In the genomic region with DNA sequence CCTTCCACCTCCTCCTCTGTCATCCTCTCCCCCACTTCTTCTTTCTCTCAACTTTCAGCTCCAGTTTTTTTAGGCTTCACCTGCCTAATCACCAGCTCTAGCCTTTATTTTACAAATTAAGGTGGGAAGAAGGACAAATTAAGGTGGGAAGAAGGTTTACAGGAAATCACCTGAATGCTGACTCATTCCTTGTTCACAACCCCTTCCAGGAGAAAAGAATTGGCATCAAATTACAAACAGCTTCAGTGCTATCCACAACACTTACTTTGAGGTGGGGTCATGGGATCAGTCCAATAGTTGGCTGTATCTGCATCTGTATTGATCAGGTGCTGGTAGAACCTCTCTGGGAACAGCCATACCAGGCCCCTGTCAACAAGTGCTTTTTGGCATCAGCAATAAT, we compare ENCODE assay signal across 20 mouse cellular contexts.
DNase-seq lines count a peak whose midpoint lies in the region; TF ChIP-seq lines count a peak whose summit lies in the region.
"Had no signal": no experiment of that assay in that cellular context is flagged by ENCODE, and none has a peak within 500 bp of the region (broad histone marks: within the 10 kb centered on the region; RNA-seq: fewer than 3 reads in every experiment).

No protein-coding gene starts in this region.

- H3K9me3 ChIP-seq in ES-Bruce4 (replicated peaks; ENCODE audit: control insufficient read depth, insufficient read depth, low read length, poor library complexity, severe bottlenecking) (peaks cover 9% of the 10 kb centered on the region), ES-E14 (ENCODE audit: control insufficient read depth, insufficient read depth, low read depth, low read length) (peaks cover 3% of the 10 kb centered on the region; the same call in 1 of the 2 replicates)
- H3K9me3 ChIP-seq: embryonic facial prominence, embryonic 10.5 days; embryonic facial prominence, embryonic 12.5 days; forebrain, embryonic 13.5 days; forebrain, embryonic 15.5 days; G1E had no signal

- H3K4me3 ChIP-seq in ES-Bruce4 (ENCODE audit: low read depth, low read length) (no peak overlapping the region), ES-E14 (ENCODE audit: insufficient read depth in 1 of 2, low read depth in 1 of 2, low read length in 2 of 2, poor library complexity in 1 of 2, severe bottlenecking in 1 of 2) (no peak overlapping the region)
- H3K4me3 ChIP-seq: embryonic facial prominence, embryonic 10.5 days; embryonic facial prominence, embryonic 12.5 days; forebrain, embryonic 13.5 days; forebrain, embryonic 15.5 days had no signal

- H3K4me1 ChIP-seq in ES-Bruce4 (ENCODE audit: control insufficient read depth, insufficient read depth, low read length) (no peaks in the 10 kb centered on the region), ES-E14 (ENCODE audit: control insufficient read depth in 2 of 2, insufficient read depth in 2 of 2, low read length in 2 of 2, poor library complexity in 1 of 2) (no peaks in the 10 kb centered on the region; a peak in 1 of 4 replicates)
- H3K4me1 ChIP-seq: embryonic facial prominence, embryonic 10.5 days; embryonic facial prominence, embryonic 12.5 days; forebrain, embryonic 13.5 days; forebrain, embryonic 15.5 days had no signal

- TF ChIP-seq EP300 in ES-Bruce4 (IDR thresholded peaks at IDR 0.05; ENCODE audit: insufficient read depth, low read depth, low read length) = peak; percentile 67

- H3K27ac ChIP-seq in ES-Bruce4 (ENCODE audit: insufficient read depth, low read length) (peak overlapping the region; percentile 98), ES-E14 (ENCODE audit: insufficient read depth, low read depth, low read length, poor library complexity, severe bottlenecking) (peak overlapping the region; percentile 31; the same call in 1 of the 2 replicates)
- H3K27ac ChIP-seq: embryonic facial prominence, embryonic 10.5 days; embryonic facial prominence, embryonic 12.5 days; forebrain, embryonic 13.5 days; forebrain, embryonic 15.5 days had no signal

- no peak for TF ChIP-seq POLR2A in ES-Bruce4 (IDR thresholded peaks at IDR 0.05; ENCODE audit: insufficient read depth, low read length)

- no peak overlapping the region for H3K9ac ChIP-seq in ES-Bruce4 (ENCODE audit: low read depth, poor library complexity, severe bottlenecking)
- no peak overlapping the region for H3K9ac ChIP-seq in ES-E14 (ENCODE audit: insufficient read depth, low read depth, low read length, poor library complexity, severe bottlenecking)
- H3K9ac ChIP-seq: embryonic facial prominence, embryonic 12.5 days; forebrain, embryonic 13.5 days; forebrain, embryonic 15.5 days; forebrain, postnatal 0 days had no signal

- TF ChIP-seq CTCF in ES-Bruce4 (IDR thresholded peaks at IDR 0.05; ENCODE audit: low read depth, low read length) = no peak

- no peak for DNase-seq in ES-E14 (ENCODE audit: low read depth, low spot score)
- peak; percentile 58 for DNase-seq in ZHBTc4 (ENCODE audit: low read depth, low spot score)
- DNase-seq in adrenal gland, postnatal 10 days = no peak
- no peak for DNase-seq in B cell, adult 2 months
- DNase-seq: adrenal gland, adult 8-10 months; adrenal gland, postnatal 25 days; cerebellum, adult 11 months; cerebellum, adult 18-20 months; cerebellum, adult 8-10 months; cerebellum, adult 9-11 months; cerebellum, postnatal 14 days; cerebellum, postnatal 36 days; forebrain, postnatal 0 days had no signal

- H3K27me3 ChIP-seq in ES-Bruce4 (ENCODE audit: control insufficient read depth, insufficient read depth, low read length, poor library complexity, severe bottlenecking) = no peaks in the 10 kb centered on the region
- H3K27me3 ChIP-seq: embryonic facial prominence, embryonic 12.5 days; forebrain, embryonic 13.5 days; forebrain, embryonic 15.5 days; Patski had no signal

- H3K36me3 ChIP-seq in ES-Bruce4 (ENCODE audit: control insufficient read depth, insufficient read depth, low read length, poor library complexity, severe bottlenecking) = no peaks in the 10 kb centered on the region
- peaks cover 2% of the 10 kb centered on the region; the same call in 1 of the 2 replicates for H3K36me3 ChIP-seq in ES-E14 (ENCODE audit: control insufficient read depth, insufficient read depth, low read length, poor library complexity, severe bottlenecking)
- H3K36me3 ChIP-seq: embryonic facial prominence, embryonic 10.5 days; embryonic facial prominence, embryonic 12.5 days; forebrain, embryonic 15.5 days; G1E had no signal

- in situ Hi-C loops in ES-E14 (cut with MboI; ENCODE audit: low sequenced_read_pairs in 2 of 2, unreplicated experiment in 2 of 2) = no loop called here

TF ChIP-seq in ES-E14, 5 proteins besides CTCF, POLR2A, EP300 and RAD21:
- TF ChIP-seq MAFK (IDR thresholded peaks at IDR 0.05; ENCODE audit: insufficient read depth, low read depth, low read length) (peak; percentile 85), HCFC1 (IDR thresholded peaks at IDR 0.05; ENCODE audit: borderline replicate concordance, insufficient read depth, low read length) (no peak), ZC3H11A (IDR thresholded peaks at IDR 0.05; ENCODE audit: borderline replicate concordance, low read depth, low read length) (no peak), CHD2 (IDR thresholded peaks at IDR 0.05; ENCODE audit: low read depth, low read length) (no peak), ZNF384 (IDR thresholded peaks at IDR 0.05; ENCODE audit: low read depth, low read length) (peak; percentile 54; the same call in 1 of the 2 replicates)
